Mouse (Mus musculus): ENCODE data around the gene Eef2. TPM values are rescaled to one million over a fixed set of nuclear protein-coding genes. Genes with fewer than 3 reads are reported as not detected.

Gene Eef2
- polyA plus RNA-seq, 1 experiment from 2014 or later: 465 TPM

DNA sequence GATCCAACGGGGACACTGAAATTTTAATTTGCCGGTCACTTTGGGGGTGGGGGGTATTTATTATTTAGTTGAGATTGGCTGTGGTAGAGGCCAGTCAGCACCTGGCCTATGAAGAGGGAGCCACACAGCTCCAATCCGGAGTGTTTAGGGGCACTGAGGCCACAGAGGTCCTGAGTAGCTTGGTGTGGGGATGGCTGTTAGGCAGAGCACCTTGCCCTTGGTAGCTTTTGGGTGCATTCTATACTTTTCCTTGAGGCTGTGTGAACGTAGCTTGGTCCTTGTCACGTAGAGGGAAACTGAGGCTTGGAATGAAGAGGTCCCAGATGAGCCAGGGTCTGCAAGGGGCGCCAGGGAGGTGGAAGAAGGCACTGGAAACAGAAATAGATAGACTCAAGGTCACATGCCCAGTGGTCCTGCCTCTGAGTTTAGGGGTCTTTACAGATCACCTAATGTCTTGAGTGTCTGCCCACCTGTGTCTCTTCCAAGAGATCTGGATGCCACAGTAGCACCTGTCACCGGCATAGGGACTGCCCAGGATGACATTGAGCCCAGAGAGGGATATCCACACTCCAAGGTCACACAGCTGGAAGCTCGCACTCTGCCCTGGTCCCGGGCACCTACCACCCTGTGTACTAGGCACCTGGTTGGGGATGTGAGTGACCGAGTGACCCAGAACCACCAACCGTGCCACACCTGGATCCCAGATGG is 37.5 kb upstream of the Eef2 start:
- H3K4me3 ChIP-seq (ENCODE audit: low read length): peak overlapping the region; percentile 90
- H3K36me3 ChIP-seq (ENCODE audit: control insufficient read depth, insufficient read depth, low read length): peaks cover 9% of the 10 kb centered on the region
- H3K9ac ChIP-seq (ENCODE audit: low read depth, low read length): peak overlapping the region; percentile 78
- H3K4me2 ChIP-seq (replicated peaks; ENCODE audit: low read depth, low read length): peak overlapping the region; percentile 89
- ATAC-seq (ENCODE audit: low FRiP score, low TSS enrichment): no peak
- peak overlapping the region; percentile 88 for H3K27ac ChIP-seq (ENCODE audit: low read depth, low read length)
- peaks cover 3% of the 10 kb centered on the region; the same call in 1 of the 2 replicates for H3K27me3 ChIP-seq (ENCODE audit: control insufficient read depth, insufficient read depth, low read length)
- H3K9me3 ChIP-seq (ENCODE audit: control insufficient read depth, low read length): no peaks in the 10 kb centered on the region
- 59% methylated on average over 11 of the region's 11 CpGs for WGBS
- peaks cover 49% of the 10 kb centered on the region for H3K4me1 ChIP-seq (ENCODE audit: control insufficient read depth, insufficient read depth, low read length)

DNA sequence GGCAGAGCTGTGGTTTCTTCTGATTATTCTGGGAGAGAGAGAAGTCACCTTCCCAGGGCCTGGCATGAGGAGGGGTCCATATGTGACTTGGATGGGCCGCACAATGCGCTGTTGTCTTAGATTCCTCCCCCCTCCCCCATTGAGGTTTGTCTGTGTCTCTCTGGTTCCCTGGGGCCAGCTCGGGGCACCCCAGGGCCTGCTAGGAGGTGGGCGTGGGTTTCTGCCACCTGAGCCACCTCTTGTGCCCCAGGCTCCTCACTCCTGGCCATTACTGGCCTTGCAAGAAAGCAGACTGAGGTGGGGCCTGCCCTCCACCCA is 36.9 kb upstream of the Eef2 start:
- Histone ChIP-seq H3K27me3 (ENCODE audit: control insufficient read depth, insufficient read depth, low read length) (peaks cover 3% of the 10 kb centered on the region; the same call in 1 of the 2 replicates), H3K9ac (ENCODE audit: low read depth, low read length) (peak overlapping the region; percentile 78; the same call in 1 of the 2 replicates), H3K9me3 (ENCODE audit: control insufficient read depth, low read length) (no peaks in the 10 kb centered on the region), H3K4me3 (ENCODE audit: low read length) (peak overlapping the region; percentile 90), H3K36me3 (ENCODE audit: control insufficient read depth, insufficient read depth, low read length) (peaks cover 14% of the 10 kb centered on the region), H3K27ac (ENCODE audit: low read depth, low read length) (peak overlapping the region; percentile 2; the same call in 1 of the 2 replicates), H3K4me1 (ENCODE audit: control insufficient read depth, insufficient read depth, low read length) (peaks cover 49% of the 10 kb centered on the region), H3K4me2 (replicated peaks; ENCODE audit: low read depth, low read length) (peak overlapping the region; percentile 89; the same call in 1 of the 2 replicates)
- ATAC-seq (ENCODE audit: low FRiP score, low TSS enrichment): no peak
- 77% methylated on average over 4 of the region's 4 CpGs for WGBS

DNA sequence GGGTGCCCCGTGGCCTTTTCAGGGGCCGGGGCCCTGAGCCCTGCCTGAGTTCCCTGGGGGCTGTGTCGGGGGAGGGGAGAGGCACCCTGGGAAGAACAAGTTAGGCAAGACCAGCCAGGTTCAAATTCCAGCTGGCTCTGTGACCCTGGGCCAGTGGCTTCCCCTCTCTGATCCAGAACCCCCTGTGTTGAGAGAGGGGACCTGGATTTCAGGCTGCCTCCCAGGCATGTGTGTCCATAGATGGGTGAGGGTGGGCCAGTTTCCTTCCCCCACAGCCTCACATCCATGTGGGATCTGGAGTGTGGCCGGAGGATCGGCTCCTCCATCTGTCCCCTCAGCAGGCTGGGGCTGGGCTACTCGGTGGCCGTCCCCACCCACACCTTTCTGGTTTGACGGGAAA is 36.4 kb upstream of the Eef2 start:
- peak overlapping the region; percentile 90 for H3K4me3 ChIP-seq (ENCODE audit: low read length)
- peaks cover 20% of the 10 kb centered on the region for H3K36me3 ChIP-seq (ENCODE audit: control insufficient read depth, insufficient read depth, low read length)
- ATAC-seq (ENCODE audit: low FRiP score, low TSS enrichment): no peak
- H3K9me3 ChIP-seq (ENCODE audit: control insufficient read depth, low read length): no peaks in the 10 kb centered on the region
- no peaks in the 10 kb centered on the region for H3K27me3 ChIP-seq (ENCODE audit: control insufficient read depth, insufficient read depth, low read length)
- peak overlapping the region; percentile 65 for H3K27ac ChIP-seq (ENCODE audit: low read depth, low read length)
- H3K4me1 ChIP-seq (ENCODE audit: control insufficient read depth, insufficient read depth, low read length): peaks cover 46% of the 10 kb centered on the region
- peak overlapping the region; percentile 47 for H3K9ac ChIP-seq (ENCODE audit: low read depth, low read length)
- H3K4me2 ChIP-seq (replicated peaks; ENCODE audit: low read depth, low read length): peak overlapping the region; percentile 31
- 47% methylated on average over 8 of the region's 8 CpGs for WGBS

DNA sequence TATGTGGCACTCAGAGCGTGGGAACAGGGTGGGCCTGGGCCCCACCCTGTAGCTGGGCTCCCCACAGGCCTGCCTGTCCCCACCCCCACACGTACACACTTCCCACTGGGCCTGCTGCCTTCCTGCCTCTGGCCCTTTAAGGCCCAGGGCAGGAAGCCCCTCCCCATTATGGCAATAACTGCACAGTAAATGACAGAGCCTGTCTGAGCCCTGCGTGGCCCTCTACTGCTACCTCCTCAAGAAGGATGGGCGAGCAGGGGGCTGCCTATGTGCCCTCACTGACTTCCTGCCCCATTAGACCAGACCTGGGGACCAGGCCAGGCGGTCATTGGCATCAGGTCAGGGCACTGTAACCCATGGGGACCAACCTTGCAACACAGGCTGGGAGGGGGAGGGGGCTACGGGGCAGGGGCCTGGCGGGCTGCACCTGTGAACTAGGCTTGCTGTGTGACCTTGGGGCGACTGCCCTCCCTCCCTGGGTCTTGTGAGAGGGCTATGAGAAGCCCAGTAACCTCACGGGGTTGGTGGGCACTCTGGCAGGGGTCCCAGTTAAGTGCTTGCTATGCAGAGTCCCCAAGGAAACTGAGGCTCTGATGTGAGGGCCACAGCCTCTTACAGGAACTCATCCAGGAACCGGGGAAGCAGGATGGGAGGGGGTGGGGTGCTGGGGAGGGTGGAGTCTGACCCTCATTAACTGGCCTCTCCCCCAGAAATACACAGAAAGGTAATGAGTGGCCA is 35.5 kb upstream of the Eef2 start:
- Histone ChIP-seq H3K4me1 (ENCODE audit: control insufficient read depth, insufficient read depth, low read length) (peaks cover 37% of the 10 kb centered on the region), H3K9ac (ENCODE audit: low read depth, low read length) (peak overlapping the region; percentile 45), H3K4me2 (replicated peaks; ENCODE audit: low read depth, low read length) (peak overlapping the region; percentile 31), H3K9me3 (ENCODE audit: control insufficient read depth, low read length) (no peaks in the 10 kb centered on the region), H3K36me3 (ENCODE audit: control insufficient read depth, insufficient read depth, low read length) (peaks cover 28% of the 10 kb centered on the region), H3K27ac (ENCODE audit: low read depth, low read length) (no peak overlapping the region), H3K27me3 (ENCODE audit: control insufficient read depth, insufficient read depth, low read length) (no peaks in the 10 kb centered on the region), H3K4me3 (ENCODE audit: low read length) (peak overlapping the region; percentile 90)
- 45% methylated on average over 9 of the region's 10 CpGs for WGBS
- ATAC-seq (ENCODE audit: low FRiP score, low TSS enrichment): no peak

DNA sequence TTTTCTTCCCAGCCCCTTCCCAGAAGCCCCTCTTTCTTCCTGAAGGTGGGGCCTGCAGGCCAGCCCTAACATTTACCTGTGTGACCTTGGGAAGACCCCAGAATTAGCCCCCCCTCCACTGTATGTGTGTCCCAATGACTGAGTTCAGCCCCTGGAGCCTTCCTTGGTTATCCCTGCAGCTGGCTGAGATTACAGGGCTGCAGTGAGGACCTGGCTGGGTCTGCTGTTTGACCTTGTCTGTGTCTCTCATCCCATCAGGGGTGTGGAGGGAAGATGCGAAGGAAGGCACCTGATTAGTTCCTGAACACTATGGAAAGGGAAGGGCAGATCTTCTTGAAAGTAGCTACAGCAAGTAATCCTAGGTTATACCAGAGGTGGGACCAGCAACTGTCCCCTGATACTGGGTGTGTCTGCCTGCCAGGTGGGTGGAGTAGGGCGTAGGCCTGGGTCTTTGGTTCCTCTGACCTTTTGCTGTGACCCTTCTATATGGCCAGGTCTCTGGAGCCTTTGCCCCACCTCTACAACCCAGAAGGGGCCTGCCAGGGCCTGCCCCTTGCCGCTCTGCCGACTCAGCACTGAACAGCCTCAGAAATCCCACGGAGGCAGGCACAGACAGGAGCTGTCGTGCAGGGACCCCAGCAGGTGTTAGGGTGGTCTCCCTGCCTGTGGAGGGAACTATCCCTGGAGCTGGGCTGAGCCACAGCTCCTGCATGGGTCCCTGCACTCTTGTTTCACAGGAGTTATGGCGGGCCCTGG is 34.8 kb upstream of the Eef2 start:
- no peak overlapping the region; the same call in 1 of the 2 replicates for H3K4me3 ChIP-seq (ENCODE audit: low read length)
- peaks cover 35% of the 10 kb centered on the region for H3K4me1 ChIP-seq (ENCODE audit: control insufficient read depth, insufficient read depth, low read length)
- H3K27ac ChIP-seq (ENCODE audit: low read depth, low read length): no peak overlapping the region
- no peak overlapping the region for H3K9ac ChIP-seq (ENCODE audit: low read depth, low read length)
- 92% methylated on average over 7 of the region's 7 CpGs for WGBS
- H3K4me2 ChIP-seq (replicated peaks; ENCODE audit: low read depth, low read length): no peak overlapping the region
- H3K36me3 ChIP-seq (ENCODE audit: control insufficient read depth, insufficient read depth, low read length): peaks cover 36% of the 10 kb centered on the region
- no peaks in the 10 kb centered on the region for H3K9me3 ChIP-seq (ENCODE audit: control insufficient read depth, low read length)
- no peak for ATAC-seq (ENCODE audit: low FRiP score, low TSS enrichment)
- no peaks in the 10 kb centered on the region for H3K27me3 ChIP-seq (ENCODE audit: control insufficient read depth, insufficient read depth, low read length)

DNA sequence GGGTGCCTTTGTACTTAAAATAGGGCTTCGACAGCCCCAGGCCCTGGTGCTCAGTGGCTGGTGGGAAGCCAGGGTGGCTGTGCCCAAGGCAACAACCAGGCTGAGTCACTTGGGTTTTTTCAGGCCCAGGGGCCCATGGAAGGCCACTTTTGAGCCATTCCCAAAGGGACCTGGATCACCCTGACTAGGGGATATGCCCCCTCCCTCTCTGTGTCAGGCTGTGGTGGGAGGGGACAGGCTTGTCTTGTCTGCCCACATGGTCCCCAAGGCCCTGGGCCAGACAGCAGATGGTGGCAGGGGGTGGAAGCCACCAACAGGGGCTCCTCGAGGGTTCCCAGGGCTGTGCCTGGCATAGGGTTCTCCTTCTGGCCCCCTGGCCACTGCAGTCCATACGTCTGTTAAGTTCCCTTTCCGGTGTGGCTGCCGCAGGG is 33.9 kb upstream of the Eef2 start:
- H3K36me3 ChIP-seq (ENCODE audit: control insufficient read depth, insufficient read depth, low read length): peaks cover 45% of the 10 kb centered on the region
- ATAC-seq (ENCODE audit: low FRiP score, low TSS enrichment): no peak
- H3K4me2 ChIP-seq (replicated peaks; ENCODE audit: low read depth, low read length): no peak overlapping the region
- 88% methylated on average over 5 of the region's 5 CpGs for WGBS
- H3K9me3 ChIP-seq (ENCODE audit: control insufficient read depth, low read length): no peaks in the 10 kb centered on the region
- no peak overlapping the region for H3K27ac ChIP-seq (ENCODE audit: low read depth, low read length)
- no peak overlapping the region for H3K9ac ChIP-seq (ENCODE audit: low read depth, low read length)
- H3K4me1 ChIP-seq (ENCODE audit: control insufficient read depth, insufficient read depth, low read length): peaks cover 35% of the 10 kb centered on the region
- H3K27me3 ChIP-seq (ENCODE audit: control insufficient read depth, insufficient read depth, low read length): no peaks in the 10 kb centered on the region
- no peak overlapping the region for H3K4me3 ChIP-seq (ENCODE audit: low read length)

DNA sequence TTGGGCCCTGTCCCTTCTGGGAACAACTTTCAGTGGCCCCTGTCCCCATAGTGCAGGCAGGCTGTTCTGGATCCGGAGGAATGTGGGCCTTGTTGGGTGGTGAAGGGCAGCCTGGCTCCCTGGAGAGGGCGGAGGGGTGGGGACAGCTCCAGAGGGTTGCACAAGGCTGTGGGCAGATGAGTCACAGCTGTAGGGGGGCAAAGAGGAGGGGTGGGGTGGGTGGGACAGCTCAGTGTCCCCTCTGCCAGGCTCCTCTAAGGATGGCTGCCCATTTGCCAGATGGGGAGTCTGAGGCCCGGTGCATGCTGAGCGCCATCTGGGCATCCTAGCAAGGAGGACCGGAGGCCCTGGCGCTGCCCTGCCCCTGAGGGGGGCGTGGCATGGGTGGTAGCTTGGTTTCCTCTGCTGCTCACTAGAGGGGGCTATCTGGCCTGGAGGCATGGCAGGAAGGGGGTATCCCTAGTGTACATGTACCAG is 33.2 kb upstream of the Eef2 start:
- ATAC-seq (ENCODE audit: low FRiP score, low TSS enrichment): no peak
- H3K36me3 ChIP-seq (ENCODE audit: control insufficient read depth, insufficient read depth, low read length): peaks cover 52% of the 10 kb centered on the region
- no peak overlapping the region for H3K27ac ChIP-seq (ENCODE audit: low read depth, low read length)
- H3K9ac ChIP-seq (ENCODE audit: low read depth, low read length): no peak overlapping the region; the same call in 1 of the 2 replicates
- no peak overlapping the region for H3K4me2 ChIP-seq (replicated peaks; ENCODE audit: low read depth, low read length)
- H3K4me1 ChIP-seq (ENCODE audit: control insufficient read depth, insufficient read depth, low read length): peaks cover 35% of the 10 kb centered on the region
- WGBS: 96% methylated on average over 5 of the region's 7 CpGs
- H3K9me3 ChIP-seq (ENCODE audit: control insufficient read depth, low read length): no peaks in the 10 kb centered on the region
- H3K27me3 ChIP-seq (ENCODE audit: control insufficient read depth, insufficient read depth, low read length): no peaks in the 10 kb centered on the region
- H3K4me3 ChIP-seq (ENCODE audit: low read length): no peak overlapping the region

DNA sequence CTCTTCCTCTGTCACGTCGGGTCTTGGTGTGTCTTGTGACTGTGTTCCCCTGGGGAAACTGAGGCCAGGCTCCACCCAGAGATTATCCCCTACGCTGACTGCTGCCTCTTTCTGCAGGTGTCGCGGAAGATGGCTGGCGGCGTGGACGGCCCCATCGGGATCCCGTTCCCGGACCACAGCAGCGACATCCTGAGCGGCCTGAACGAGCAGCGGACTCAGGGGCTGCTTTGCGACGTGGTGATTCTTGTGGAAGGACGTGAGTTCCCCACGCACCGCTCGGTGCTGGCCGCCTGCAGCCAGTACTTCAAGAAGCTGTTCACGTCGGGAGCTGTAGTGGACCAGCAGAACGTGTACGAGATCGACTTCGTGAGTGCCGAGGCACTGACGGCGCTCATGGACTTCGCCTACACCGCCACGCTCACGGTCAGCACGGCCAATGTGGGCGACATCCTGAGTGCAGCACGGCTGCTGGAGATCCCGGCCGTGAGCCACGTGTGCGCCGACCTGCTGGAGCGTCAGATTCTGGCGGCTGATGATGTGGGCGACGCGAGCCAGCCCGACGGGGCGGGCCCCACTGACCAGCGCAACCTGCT is 32.5 kb upstream of the Eef2 start:
- no peak overlapping the region for H3K9ac ChIP-seq (ENCODE audit: low read depth, low read length)

More for the DNA sequence above, 32.5 kb upstream of the Eef2 start:
- H3K27me3 ChIP-seq (ENCODE audit: control insufficient read depth, insufficient read depth, low read length): no peaks in the 10 kb centered on the region
- H3K36me3 ChIP-seq (ENCODE audit: control insufficient read depth, insufficient read depth, low read length): peaks cover 59% of the 10 kb centered on the region
- WGBS: 95% methylated on average over 52 of the region's 52 CpGs
- peaks cover 27% of the 10 kb centered on the region for H3K4me1 ChIP-seq (ENCODE audit: control insufficient read depth, insufficient read depth, low read length)
- ATAC-seq (ENCODE audit: low FRiP score, low TSS enrichment): no peak
- H3K9me3 ChIP-seq (ENCODE audit: control insufficient read depth, low read length): no peaks in the 10 kb centered on the region
- H3K27ac ChIP-seq (ENCODE audit: low read depth, low read length): no peak overlapping the region
- no peak overlapping the region for H3K4me2 ChIP-seq (replicated peaks; ENCODE audit: low read depth, low read length)
- no peak overlapping the region for H3K4me3 ChIP-seq (ENCODE audit: low read length)

All from kidney, embryonic 14.5 days (tissue).